Mouse (Mus musculus): ENCODE measurements around the gene Samt4. TPM values are rescaled to one million over a fixed set of nuclear protein-coding genes. Genes with fewer than 3 reads are reported as not detected.

Gene Samt4
- not detected in 2 replicates for polyA plus RNA-seq (2012; rRNA removed)

DNA sequence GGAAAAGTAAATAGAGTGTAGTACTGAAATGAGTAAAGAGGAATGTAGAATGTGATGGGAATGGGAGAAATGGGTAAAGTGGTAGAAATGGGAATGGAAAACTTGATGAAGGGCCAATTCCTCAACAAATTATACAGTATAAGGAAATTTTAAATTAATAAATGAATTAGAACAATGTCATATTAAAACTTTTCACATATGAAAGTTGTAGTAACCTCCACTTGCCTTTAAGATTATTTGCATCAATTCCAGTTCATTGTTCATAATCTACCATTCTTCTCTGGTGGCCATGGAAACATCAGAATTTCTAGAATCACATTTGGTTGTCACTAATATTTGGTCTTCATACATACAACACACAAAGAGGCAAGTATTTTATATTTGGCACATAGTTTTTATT, at the start of gene Samt4:
Gene Samt4 (plus strand): TSS at position 301 of the 400 bp plus-strand sequence.

Other genes with a start within 250 kb of the Samt4 start
- gene 4930524N10Rik, start 138.6 kb upstream of the Samt4 start, polyA plus RNA-seq (2012; rRNA removed): not detected in 2 replicates
- gene Samt2, start 97.4 kb downstream of the Samt4 start, polyA plus RNA-seq (2012; rRNA removed): not detected in 2 replicates

Measured in stomach, adult 2 months (tissue).